Mouse (Mus musculus) heart, postnatal 25 days (tissue): ENCODE data around the gene Rab23. TPM values are rescaled to one million over a fixed set of nuclear protein-coding genes. Genes with fewer than 3 reads are reported as not detected.

ENCODE experiments used
- DNase-seq: peaks from one replicate; pipeline ENCODE4 v3.0.0; 2022; ENCODE audit warnings: low spot score
- intact Hi-C: fragments of 180-260 bp; cut with DNase I; formaldehyde crosslinking; loops from one replicate; pipeline ENCODE4 v1.15.1; 2025
- total RNA-seq, 2 experiments: library from RNA; stranded (reverse); gene quantifications; 2 replicates each; pipeline ENCODE4 v1.2.3; 2021

The Rab23 gene
- total RNA-seq, 2 experiments from 2014 or later = 7.9 to 9.0 TPM

DNA sequence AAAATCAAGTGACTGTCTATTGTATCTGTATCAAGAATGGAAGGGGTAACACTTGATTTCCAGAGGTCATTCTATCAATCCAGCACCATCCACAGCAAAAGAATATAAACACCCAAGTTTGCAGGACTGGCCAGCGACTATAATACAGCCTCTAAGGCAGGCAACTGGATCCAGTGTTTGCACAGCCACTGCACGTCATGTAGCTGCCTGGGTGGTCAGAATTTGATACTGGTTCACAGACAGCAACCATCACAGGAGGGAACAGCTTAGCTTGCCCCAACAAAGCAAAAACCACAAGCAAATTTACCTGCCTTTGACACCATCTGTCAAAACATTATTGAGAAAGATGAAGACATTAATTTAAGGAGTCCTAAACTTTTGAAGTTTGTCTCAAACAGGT, 44.1 kb downstream of the Rab23 start:
- intact Hi-C loops = no loop called here

DNA sequence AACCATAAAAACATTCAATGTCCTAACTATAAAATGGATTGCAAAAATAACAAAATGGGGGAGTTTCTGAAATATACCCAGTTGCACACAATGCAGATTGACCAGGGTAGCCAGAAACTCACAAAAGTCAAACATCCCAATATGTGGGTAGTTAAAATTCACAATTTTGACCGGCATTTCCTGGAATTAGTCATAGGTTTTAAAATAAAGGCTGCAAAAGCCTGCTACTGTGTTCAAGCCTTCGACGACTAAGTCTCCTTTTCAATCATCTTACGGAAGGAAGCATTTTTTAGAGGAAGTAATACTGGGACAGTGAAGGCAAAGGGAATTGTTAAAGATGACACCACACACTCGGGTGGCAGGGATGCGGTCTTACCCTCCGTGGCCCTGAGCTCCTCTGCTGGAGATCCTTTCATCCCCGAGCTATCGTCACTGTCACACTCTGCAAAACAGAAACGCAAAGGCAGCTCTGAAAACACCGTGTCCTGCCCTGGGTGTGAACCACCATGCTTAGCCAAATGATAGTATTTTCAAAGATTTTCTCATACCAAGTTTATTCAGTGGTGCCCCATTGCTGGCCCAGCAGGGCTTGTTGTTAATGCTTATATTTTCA, 45.9 kb downstream of the Rab23 start:
- intact Hi-C loops = no loop called here
- DNase-seq = no peak

More for the DNA sequence above, 44.1 kb downstream of the Rab23 start:
- DNase-seq = no peak

DNA sequence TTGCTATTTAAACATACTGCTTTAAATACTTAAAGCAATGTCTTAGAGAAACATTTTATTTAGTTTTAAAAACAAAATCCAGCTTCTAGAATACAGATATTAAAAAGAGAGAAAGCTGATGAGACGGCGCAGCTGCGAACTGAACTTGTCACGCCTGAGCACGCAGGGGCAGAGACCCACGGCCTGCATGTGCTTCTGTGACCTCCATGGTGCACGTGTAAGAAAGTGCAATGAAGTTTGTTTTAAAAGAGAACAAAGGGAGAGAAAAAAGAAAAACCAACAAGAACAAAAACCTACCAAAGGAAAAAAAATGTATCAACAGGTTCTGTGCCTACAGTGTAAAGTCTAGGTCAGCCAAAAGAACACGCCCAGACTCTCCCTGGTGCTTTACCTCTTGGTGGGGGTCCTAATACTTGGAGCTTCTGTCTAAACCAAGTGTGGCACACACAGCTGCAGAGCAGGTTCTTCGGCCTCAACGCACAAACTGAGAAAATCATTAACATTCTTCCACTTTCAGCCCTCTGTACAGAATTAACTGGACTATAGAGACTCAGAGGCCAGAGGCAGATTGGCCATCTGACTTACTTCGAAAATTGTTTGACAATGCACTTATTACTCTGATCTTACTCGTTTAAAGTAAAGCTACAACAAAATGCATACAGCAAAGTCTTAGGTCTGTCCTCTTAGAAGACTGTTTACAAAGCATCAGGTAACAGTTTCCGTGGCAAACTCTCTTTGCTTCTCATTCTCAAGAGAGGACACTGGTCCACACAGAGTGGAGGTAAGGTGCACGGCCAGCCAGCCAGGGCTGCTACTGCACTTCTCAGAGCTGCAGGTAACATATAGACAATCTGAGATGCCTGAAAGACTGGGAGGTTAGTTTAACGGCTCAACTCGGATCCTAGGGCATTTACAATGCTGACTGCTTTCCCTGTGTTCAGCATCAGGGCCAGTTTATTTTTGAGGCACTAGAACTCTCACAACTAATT, 47.1 kb downstream of the Rab23 start:
- intact Hi-C loops = no loop called here
- no peak for DNase-seq

- no peak for DNase-seq
These were observed 48.6 kb downstream of the Rab23 start for GRCm38 (mm10) chr1:33768091-33768787.

DNA sequence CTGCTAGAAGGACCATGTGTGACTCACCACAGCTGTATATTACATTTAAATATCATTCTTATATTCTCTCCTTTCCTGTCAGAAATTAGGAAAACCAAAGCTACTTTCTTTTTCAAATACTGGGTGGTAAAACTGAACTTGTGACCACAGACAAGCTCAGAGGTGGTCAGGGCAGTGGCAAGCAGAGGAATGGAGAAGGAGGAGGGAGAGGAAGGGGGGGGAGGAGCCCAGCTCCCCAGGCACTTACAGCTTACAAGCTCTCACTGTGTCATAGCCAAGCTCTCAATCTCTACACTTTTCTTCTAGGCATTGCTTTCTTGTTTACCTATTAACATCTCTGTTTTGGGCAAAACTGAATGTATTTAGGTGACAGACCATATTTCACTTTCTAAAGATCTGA, 49.1 kb downstream of the Rab23 start:
- intact Hi-C loops = no loop called here
- no peak for DNase-seq

More at GRCm38 (mm10) chr1:33768091-33768787, 48.6 kb downstream of the Rab23 start:
- intact Hi-C loops = no loop called here

DNA sequence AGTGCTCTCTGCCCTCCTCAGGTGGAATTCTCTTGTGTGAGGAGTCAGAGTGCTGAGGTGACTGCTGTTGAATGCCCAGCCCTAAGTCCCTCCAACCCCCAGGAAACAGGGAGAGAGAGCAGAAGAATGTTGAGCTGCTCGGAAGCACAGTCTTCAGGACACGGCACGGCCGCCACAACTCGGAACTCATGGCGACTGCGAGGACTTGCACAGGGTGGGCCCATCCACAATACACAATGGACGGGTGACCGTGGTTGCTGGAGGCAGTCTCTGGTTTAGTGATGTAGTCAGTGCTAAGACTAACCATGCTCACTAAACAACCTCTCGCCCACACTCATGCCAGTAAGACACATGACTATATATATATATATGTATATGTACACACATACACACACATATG, 51.9 kb downstream of the Rab23 start:
- intact Hi-C loops = no loop called here

GRCm38 (mm10) chr1:33772106-33772505, 52.4 kb downstream of the Rab23 start:
- no peak for DNase-seq
- intact Hi-C loops = no loop called here

More for the DNA sequence above, 51.9 kb downstream of the Rab23 start:
- no peak for DNase-seq

DNA sequence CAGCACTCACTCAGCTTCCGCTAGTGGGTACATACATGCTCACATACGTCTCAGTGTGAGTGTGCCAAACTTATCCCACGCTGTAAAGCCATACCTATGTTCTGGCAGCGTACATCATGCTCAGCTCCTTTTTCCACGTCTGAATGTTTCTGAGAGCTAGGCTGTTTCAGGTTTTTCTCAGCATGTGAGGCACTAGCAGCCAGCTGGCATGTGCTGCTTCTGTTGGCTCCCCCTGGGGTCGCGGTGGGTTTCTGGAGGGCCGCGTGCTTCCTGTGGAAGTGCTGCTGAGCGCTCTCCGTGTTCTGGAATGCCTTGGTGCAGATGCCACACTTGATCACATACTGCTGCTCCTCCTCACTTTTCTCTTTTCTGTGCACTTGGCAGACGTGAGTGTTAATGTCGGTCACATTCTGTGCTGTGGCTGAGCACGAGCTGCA, 56.5 kb downstream of the Rab23 start:
- no peak for DNase-seq
- intact Hi-C loops = no loop called here

GRCm38 (mm10) chr1:33784561-33784960, 64.9 kb downstream of the Rab23 start:
- intact Hi-C loops = no loop called here

DNA sequence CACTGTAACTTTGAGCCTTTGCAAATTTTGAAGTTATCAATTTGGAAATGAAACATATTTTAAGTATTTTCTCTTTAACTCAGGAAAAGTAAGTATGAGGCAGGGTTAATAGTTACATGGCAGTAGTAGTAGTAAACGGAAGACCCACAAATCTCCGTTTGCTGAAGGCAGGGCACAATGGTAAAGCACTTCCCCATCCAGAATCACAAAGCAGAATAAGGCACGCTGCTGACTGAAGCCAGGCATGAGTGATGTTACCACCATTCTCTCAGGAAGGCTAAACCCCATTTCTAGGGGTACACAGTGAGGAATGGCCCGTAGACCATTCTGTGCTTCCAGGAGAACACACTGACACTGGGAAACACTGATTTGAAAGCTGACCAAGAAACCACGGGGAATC, 68.4 kb downstream of the Rab23 start:
- no peak for DNase-seq

More at GRCm38 (mm10) chr1:33784561-33784960, 64.9 kb downstream of the Rab23 start:
- no peak for DNase-seq

GRCm38 (mm10) chr1:33788493-33788892, 68.8 kb downstream of the Rab23 start:
- DNase-seq = no peak
- intact Hi-C loops = no loop called here

More for the DNA sequence above, 68.4 kb downstream of the Rab23 start:
- intact Hi-C loops = no loop called here

Other genes starting within 250 kb of the Rab23 start
- 1 to 10 TPM; 2.3 to 2.5 TPM for gene Prim2, start 50.1 kb upstream of the Rab23 start, total RNA-seq
- 10 to 100 TPM; 30.1 to 34.9 TPM for gene Bag2, start 37.9 kb downstream of the Rab23 start, total RNA-seq
- 10 to 100 TPM; 13.6 to 16.4 TPM for gene Zfp451, start 94.7 kb downstream of the Rab23 start, total RNA-seq
- gene Bend6, start 187.9 kb downstream of the Rab23 start, total RNA-seq = 1 to 10 TPM; 2.3 to 2.4 TPM
- gene Dst, start 188.3 kb downstream of the Rab23 start, total RNA-seq = 100 to 1,000 TPM; 338 to 369 TPM